Mouse (Mus musculus) hematopoietic stem cell, adult 5-6 weeks (primary cell): ENCODE measurements around the gene Cox4i1. TPM values are rescaled to one million over a fixed set of nuclear protein-coding genes. Genes with fewer than 3 reads are reported as not detected.

Experiments used
- ATAC-seq, 2 experiments: fragments of 125-278 bp in 1 of 2; replicated peaks in 1 of 2; 2 replicates each; pipeline ENCODE4 v1.8.0; 2016 to 2017; ENCODE audit warnings: inconsistent platforms in 2 of 2, mild to moderate bottlenecking in 2 of 2, moderate number of reproducible peaks in 2 of 2, low read depth in 1 of 2, moderate TSS enrichment in 1 of 2; ENCODE audit not compliant: low FRiP score in 2 of 2, poor library complexity in 2 of 2, severe bottlenecking in 2 of 2, insufficient read depth in 1 of 2, low TSS enrichment in 1 of 2
- total RNA-seq: library from RNA; stranded (forward); fragments of 172-1452, 232-1000 nt; gene quantifications from 2 replicates; pipeline ENCODE4 v1.2.3, GENCODE M21; 2017

The Cox4i1 gene
- 291 and 395 TPM in 2 replicates for total RNA-seq

DNA sequence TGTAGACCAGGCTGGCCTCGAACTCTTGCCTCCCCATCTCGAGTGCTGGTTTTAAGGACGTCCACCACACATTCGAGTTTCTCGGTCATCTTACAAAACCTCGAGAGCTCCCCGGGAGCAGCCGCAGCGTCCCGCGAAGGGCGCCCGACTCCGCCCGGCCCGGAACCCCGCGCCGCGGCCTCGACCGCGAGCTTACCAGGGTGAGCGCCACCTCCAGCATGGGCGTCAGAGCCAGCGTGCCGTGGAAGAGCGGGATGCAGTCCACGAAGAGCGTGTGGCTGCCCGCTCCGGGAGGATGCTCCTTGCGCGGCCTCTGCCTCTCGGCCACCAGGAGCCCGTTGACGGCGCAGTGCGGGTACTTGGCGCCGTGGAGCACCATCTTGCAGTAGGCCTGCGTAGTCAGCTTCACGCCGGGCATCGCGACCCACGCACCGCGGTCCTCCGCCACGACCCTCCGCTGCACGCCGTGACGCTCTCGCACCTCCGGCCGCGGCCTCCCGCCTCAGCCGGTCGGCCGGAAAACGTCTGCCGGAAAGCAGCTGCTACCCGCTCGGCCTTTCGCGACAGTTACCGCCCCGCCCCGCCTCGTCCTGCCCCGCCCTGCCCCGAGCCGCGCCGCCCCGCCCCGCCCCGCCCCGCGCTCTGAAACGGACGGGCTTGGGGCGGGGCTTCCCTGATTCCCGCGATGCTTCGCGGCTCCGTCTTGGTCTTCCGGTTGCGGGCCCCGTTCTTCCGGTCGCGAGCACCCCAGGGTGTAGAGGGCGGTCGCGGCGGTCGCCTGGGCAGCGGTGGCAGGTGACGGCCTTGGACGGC lies at the start of gene Cox4i1, which contains the start of gene Gm27021:
Cox4i1 (plus strand) TSS at position 662 of the 813 bp plus-strand sequence.
Gm27021 (minus strand) TSS at position 519 of the 813 bp plus-strand sequence.
- ATAC-seq = peak; percentile 78 to 87

DNA sequence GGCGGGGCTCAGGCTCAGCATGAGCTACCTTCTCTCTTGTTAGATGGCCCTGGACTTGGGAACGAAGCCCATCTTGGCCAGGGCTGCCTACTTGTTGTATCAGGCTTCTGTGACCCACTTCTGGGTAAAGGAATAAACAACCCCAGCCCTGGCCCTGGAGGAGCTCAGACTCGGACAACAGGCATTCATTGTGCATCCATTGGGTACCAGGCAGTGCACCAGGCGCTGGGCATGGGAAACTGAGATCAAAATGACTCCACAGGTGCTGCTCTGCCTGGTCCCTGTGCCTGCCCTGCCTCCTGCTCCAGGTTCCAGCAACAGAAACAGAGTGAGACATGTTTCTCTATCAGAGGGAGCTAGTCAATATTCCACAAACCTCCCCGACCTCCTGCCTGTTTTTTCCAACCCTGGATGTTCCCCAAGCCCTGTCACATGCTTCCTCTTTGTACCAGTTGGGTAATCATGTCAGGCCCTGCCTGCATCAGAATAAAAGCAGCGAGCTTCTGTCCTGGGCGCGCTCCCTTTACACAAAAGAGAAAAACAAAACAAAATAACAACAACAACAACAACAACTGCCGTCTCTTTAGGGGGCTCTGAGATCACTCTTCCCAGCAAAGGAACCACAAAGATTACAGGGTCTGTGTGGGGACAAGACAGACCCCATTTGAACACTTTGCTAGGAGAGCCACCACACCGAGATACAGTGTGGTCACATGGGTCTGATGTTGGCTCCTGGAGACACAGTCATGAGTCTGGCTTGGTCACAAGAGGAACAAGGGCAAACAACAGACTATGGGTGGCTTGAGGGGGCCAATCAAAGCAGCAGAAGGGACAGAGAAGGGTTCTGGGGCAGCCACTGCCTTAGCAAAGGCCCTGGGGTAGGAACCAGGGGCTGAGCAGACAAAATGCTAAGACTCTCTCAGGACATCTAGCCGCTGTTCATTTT lies 48.5 kb upstream of the Cox4i1 start:
- no peak for ATAC-seq

DNA sequence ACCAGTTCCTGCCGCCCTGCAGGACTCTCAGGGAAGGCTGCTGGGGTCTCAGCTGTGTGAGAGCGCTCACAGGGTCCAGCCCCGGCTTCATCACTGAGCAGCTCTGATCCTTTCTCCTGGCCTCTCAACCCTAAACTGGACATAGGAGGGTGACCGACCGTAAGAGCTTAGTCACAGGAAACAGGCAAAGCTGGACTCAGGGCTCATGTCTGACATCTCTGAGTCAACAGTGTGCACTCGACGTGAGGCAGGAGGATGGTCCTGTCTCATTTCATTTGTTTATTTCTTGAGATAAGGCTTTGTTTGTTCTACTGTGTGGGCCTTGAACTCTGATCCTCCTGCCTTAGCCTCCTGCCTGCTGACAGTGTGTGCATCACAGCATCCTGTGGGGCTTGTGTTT lies 47.6 kb upstream of the Cox4i1 start:
- ATAC-seq = no peak

DNA sequence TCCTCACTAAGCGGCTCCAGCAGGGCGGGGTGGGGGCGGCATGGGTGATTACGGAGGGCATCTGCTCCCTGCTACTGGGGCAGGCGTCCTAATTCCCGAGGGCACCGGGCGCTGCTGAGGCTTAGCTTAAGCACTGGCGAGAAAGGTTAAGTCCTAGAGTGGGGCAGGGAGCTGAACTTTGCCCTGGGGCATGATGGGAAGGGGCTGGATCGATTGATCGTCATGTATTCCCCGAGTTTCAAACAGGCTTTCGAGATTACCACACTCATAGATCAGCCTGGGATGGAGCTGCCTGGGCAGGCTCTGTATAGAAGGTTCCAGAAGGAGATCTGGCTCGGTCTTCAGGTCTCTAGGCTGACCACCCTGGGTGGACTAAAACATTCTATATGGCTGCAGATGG lies 45.9 kb upstream of the Cox4i1 start:
- no peak for ATAC-seq

DNA sequence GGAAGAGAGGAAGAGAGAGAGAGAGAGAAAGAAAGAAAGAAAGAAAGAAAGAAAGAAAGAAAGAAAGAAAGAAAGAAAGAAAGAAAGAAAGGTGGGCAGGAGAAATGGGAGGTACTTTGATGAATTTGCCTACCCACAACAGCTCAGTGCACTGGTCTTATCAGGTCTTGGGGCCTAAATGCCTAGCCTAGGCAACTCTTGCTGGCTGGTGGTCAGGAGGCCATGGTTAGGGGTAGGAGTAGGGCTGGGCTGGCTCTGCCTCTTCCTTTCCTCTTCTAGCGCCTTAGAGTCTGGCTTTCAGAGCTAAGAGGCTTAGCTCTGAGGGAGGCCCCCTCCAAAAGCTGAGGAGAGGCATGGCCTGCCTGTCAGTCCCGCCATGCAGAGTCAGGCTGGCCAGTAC lies 44.4 kb upstream of the Cox4i1 start:
- no peak for ATAC-seq

DNA sequence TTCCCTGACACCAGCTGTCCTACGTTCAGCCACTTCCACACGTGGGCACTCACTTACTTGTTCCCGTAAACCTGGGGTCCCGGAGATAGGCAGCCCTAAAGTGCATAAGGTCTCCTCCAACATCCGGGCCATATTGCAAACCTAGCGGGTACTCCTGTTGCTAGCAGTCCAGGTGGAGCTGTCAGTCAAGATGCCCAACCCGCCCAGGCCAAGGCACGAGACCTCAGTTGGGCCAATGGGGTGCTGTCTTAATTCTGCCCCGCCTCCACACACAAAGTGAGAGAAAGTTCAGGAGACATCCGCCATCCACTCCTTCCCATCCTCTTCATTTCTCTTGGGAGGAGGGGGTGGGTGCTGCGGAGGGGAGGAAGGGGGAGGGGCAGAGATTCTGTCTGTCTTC lies 41.6 kb upstream of the Cox4i1 start:
- no peak for ATAC-seq

DNA sequence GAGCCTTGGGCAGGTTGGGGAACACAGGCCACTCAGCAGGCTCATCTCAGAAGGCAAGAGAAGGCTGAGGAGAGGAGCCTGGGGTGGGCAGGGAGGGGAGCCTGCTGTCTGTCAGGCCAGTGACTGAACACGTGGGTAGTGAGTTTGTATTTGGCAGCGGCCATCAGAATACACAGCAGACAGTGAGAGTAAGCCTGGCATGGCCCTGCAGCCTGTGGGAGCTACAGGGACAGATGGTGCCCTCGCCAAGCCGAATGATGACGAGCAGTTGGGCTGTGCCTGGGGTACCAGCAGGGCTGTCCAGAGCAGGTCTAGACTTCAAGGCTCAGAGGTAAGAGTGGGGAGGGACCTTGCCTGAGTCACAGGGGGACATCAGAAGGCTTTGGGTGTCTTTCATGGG lies 40.7 kb upstream of the Cox4i1 start:
- no peak for ATAC-seq

DNA sequence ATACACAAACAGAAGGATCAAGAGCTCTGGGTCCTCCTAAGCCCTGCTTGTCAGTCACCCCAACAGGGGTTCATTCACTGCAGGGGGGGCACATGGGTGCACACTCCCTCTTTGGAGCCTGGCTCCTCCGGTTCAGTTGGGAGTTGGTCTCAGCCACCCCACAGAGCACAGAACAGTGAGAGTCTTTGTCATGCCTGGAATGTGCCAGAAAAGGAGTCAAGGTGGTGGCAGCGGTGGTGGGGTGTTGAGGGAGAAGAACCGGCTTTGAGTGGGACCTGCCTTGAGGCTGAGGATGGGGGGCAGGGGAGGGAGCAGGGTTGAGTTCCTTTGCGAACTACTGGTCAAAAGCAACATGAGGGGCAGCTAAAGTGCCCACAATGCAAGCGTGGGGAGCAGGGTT lies 38.0 kb upstream of the Cox4i1 start:
- ATAC-seq = no peak

DNA sequence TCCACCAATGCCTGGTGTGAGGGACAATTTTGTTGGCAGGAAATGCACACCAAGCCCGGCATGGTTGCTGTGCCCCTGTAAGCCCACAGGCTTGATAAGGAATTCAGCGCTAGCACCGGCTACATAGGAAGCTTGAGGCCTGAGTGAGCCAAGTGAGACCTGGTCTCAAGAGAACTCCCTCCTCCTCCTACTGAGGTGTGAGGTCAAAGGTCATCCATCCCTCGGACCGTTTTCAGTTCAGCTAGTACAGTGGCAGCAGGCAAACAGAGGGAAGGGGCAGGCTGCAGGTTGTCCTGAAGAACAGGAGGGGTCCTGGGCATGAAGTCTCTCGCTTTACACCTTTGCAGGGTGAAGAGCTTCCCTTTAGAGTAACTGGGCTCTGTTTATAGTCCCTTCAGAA lies 37.2 kb upstream of the Cox4i1 start:
- ATAC-seq = no peak

DNA sequence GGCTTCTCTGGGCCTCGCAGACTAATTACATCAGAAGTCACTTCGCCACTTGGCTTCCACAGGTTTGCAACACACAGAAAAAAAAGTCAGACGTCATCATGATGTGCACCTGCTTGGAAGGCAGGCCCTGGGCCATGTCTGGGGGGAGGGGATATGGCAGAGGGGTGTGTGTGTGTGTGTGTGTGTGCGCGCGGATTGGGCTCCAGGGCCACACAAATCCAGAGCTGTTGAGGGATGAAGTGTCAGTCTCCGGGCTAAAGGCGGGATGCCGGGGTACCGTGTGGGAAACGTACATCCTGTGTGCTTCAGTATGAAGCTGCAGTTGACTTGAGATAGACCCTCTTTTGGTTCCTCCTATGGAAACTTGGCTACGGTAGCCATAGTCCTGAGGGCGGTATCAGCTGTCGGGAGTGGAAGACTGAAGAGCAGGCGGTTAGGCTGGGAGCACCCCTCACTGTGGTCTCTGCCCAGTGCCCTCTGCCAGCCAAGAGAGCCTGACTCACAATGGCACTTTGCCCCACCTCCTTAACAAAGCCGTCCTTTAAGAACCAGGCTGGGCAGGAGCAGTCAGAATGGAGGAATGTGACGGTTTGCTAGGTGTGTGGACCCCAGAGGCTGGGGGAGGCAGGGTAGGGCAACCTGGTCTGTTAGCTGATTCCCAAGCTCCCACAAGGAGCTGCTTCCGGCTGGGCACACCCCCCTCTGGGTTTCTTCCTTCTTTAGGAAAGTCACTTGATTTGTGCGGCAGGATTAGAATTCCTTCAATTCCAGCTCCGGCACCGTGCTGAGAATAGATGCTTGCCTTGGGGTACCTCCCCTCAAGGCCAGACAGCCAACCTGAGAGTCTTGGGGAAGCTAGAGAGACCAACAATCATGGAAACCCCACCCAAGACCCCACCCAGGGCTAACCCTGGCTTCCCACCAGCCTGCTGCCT lies 36.3 kb upstream of the Cox4i1 start:
- no peak for ATAC-seq

DNA sequence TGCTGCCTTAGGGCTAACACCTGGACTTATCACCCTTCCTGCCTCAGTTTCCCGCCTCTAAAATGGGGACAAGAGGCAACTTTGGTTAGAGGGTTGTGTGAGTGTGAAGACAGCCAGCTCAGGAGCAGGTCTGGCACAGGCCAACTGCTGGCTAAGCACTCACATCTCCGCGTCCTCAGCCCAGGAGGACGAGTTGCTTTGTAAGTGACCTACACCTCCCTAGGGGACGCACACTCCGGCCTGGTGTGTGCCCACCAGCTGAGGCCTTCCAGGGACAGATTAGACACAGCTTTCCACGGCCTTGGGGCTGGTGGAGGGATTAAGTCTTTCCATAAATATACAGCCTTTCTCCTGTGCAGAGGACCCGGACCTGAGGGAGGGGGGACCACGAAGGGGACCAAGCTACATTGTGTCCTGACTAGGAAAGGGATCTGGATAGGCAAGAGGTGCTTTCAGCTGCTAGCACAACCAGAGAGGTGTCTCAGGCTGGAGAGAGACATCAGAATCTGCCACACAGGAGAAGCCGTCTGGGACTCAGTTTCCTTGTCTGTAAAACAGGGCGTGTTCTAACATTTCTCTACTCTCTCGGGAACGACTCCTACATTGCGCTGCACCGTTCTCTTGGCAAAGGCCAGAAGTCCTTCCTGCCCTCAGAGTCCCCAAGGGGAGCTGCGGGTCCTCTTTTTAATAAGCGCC lies 34.9 kb upstream of the Cox4i1 start:
- ATAC-seq = no peak

DNA sequence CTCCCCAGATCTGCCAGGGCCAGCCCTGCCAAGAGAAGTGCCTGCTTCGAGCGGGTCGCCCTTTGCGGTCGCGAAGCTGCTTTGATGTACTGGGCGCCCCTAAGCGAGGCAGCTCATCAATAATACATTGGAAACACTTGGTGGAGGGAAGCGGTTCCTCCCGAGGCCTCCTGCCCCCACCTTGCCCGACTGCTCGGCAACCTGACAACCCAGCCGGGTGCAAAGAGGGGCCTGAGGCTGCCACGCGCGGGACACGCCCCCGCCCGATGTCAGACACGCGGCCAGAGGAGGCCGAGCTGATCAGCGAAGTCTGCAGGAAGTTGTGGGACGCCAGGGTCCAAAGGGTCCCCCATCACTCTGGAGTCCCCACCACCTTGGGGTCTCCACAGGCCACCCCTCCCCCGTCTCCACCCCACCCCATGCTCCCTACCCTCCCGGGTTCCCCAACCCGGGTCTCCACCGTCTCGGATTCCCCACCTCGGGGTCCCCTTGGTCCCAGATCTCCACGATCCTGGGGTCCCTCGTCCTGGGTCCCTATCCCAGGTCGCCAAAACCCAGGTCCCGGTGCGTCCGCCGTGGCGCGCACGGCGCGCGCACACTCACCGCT lies 34.3 kb upstream of the Cox4i1 start:
- peak; percentile 17 to 23; a peak in 2 of 4 replicates for ATAC-seq

DNA sequence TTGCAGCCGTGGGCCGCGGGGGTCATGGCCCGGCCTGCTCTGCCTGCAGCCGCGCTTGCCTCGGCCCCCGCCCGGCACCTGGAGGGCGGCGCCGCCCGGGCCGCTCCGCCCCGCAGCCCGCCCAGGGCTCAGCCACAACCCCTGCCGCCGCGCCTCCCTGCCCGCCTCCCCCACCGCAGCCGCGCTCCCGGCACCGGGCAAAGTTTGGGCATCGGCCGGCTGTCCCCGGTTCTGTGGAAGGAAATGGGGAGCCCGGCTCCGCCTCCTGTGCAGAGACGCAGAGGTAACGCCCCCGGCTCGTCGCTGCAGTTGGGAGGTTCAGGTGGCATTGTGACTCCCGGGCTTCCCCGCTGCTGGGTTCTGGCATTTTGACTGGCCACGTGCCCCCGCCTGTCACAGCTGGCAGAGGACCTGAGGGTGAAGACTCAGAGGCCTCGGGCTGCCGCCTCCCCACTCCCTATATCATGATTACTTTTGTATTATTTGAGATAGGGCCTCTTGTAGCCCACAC lies 33.6 kb upstream of the Cox4i1 start:
- ATAC-seq = peak; percentile 63 to 72

DNA sequence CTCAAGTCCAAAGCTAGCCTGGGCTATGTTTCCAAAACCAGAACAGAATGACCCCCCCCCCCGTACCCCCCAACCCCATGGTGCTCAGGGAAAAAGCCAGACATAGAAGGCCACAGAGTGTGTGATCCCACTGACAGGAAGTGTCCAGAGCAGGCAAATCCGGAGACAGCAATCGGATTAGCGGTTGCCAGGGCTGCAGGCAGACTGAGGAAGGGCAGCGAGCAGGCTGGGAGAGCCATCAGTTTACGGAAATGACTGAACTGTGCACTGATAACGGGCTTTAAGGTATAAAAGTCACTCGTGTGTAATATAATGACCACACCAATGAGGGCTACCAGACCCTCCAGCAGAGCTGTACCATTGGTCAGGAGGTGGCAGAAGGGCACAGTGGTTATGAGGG lies 26.8 kb upstream of the Cox4i1 start:
- 0 out of 4 replicates have a peak, but pooled peaks of 1 of the 2 experiments have one; percentile 9 for ATAC-seq

DNA sequence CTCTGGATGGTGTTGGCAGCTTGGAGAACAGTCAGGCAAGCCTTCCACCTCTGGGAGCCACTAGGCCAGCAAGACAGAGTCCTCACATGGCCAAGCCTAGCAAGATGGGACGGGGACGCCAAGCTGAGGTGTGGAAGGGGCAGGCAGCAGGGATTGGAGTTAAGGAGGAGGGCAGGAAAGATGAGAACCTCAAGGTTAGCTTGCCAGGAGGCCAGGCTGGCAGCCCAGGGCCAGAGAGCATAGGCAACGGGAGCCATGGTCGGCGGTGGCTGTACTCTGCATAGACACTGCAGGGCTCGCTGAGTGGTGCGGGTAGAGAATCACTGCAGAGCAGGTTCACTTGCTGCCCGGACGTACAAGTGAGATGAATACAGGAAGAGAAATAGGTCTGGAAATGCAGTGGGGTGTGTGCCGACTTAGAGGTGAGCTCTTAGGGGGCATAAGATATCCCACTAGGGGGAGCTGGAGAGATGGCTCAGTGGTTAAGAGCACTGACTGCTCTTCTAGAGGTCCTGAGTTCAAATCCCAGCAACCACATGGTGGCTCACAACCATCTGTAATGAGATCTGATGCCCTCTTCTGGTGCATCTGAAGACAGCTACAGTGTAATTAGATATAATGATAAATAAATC lies 25.9 kb upstream of the Cox4i1 start:
- ATAC-seq = no peak

DNA sequence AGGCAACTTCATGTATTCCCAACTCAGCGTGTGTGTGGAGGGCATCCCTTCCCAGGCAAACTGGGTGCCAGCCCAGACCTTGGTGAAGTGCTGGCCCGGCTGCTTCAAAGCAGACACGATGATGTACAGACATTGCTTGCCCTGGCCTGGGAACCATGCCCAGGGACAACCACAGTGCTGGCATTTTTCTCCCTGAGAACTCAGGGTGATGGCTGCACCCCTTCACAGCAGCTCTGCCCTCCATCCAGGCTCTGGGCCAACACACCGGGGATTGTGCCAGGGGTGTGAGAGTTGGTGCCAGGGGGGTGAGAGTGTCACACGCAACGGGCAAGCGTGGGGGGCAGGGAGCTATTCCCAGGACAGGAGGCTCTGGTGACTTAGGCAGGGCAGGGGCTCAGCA lies 23.4 kb upstream of the Cox4i1 start:
- ATAC-seq = peak in 1 of 2 experiments; percentile 37; a peak in 1 of 4 replicates
